Mouse (Mus musculus): Measurements from ENCODE around the gene Mapk7.

DNA sequence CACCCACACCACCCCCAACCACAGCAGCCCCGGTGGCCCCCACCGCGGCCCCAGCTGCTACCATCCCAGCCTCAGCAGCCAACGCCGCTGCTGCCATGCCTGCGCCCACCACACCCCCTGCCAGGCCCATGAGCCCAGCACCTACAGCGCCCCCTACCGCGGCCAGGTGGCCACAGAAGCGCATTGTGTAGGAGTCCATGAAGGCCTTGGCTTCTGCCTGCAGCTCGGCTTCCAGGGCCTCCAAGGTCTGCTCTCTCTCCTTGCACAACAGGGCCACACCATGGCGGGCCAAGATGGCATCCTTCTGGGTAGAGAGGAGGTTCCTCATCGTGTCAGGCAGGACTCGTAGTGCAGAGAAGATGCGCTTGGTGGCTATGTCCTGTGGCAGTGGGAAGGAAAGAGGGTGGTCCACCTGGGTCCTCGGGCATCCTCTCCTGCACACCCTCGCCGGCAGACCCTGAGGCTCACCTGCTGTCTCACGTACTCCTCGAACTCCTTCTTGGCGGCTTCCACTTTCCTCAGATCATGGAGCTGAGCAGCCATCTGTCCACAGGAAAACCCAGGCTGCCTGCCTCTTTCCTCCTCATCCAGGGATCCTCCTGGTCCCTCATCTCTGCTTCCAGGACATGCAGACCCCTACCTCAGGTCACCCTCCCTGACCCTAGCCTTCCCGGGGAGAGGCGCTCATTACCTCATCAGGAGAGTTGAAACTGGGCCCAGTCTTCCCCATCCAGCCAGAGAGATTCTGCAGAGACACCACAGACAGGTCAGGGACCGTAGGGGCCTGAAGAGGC is 44.5 kb downstream of the Mapk7 start:
- no peak for TF ChIP-seq KAT2A (IDR thresholded peaks at IDR 0.05; ENCODE audit: insufficient replicate concordance, low read length)
- TF ChIP-seq MAFK (IDR thresholded peaks at IDR 0.05; ENCODE audit: insufficient replicate concordance, low read length): no peak
- TF ChIP-seq E2F4 (IDR thresholded peaks at IDR 0.05; ENCODE audit: insufficient replicate concordance, low read depth, low read length): no peak
- TF ChIP-seq RCOR1 (conservative IDR thresholded peaks at IDR 0.05; ENCODE audit: low read depth, low read length): no peak
- TF ChIP-seq POLR2A (IDR thresholded peaks at IDR 0.05; ENCODE audit: low read depth, low read length): no peak
